Mouse (Mus musculus) erythroblast, adult 5-6 weeks (primary cell): Measurements from ENCODE around the gene Pdss1. TPM values are rescaled to one million over a fixed set of nuclear protein-coding genes. Genes with fewer than 3 reads are reported as not detected.

Experiments
- ATAC-seq: replicated peaks from 2 replicates; pipeline ENCODE4 v1.8.0; 2016; ENCODE audit warnings: moderate number of reproducible peaks, mild to moderate bottlenecking, moderate TSS enrichment, inconsistent platforms; ENCODE audit not compliant: poor library complexity, low FRiP score, severe bottlenecking
- total RNA-seq, 2 experiments: library from RNA; stranded (forward) in 1 of 2; stranded (reverse) in 1 of 2; fragments of 150-400 nt in 1 of 2; fragments of 200-764, 138-1000 nt in 1 of 2; gene quantifications; 2 replicates each; pipeline versions ENCODE4 v1.2.3 to v1.2.4; 2015 to 2017; ENCODE audit warnings: low replicate concordance in 2 of 2

Pdss1 gene
- total RNA-seq, 2 experiments from 2014 or later = 7.8 to 17.9 TPM

DNA sequence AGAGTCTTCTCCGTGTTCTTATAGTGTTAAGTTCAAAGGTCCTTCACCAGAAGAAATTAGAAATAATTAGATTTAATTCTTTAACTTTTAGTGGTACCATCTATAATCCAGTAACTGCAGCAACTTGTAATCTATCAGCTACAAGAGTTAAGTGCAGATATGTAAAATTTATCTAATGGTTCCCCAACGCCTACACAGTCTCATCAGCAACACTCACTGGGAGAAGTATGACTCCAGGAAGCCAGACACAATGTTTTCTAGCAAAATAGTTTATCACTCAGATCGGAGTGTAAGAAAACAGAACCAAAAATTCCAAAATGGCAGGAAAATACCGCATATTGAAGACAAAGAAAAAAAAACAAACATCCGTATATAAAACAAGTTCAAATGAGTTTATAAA lies 60.6 kb downstream of the Pdss1 start:
- no peak for ATAC-seq

DNA sequence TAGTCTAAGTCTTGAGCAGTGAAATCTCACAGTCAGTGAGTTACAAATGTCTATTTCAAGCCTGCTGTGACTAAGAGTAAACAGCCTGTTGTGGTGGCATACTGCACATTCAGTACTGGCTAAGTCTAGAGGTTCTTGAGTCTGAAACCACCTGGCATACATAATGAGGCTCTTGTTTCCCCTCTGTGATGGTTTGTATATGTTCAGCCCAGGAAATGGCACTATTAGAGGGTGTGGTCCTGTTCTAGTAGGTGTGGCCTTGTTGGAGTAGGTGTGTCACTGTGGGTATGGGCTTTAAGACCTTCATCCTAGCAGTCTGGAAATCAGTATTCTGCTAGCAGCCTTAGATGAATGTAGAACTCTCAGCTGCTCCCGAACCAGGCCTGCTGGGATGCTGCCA lies 62.1 kb downstream of the Pdss1 start:
- peak; percentile 62 for ATAC-seq

DNA sequence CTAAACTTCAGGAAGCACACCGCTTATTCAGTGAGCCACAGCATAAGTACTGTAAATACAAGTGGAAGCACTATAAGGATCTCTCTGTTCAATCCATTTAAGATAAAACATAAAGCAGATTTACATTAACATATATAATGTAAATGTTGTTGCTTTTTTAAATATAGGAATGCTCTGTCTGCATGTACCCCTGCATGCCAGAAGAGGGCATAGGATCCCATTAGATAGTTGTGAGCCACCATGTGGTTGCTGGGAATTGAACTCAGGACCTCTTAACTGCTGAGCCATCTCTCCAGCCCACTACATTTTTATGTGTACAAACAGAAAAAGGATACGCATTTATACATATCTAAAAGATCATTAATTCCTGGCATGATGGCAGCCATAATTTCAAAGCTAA lies 66.4 kb downstream of the Pdss1 start:
- no peak for ATAC-seq

DNA sequence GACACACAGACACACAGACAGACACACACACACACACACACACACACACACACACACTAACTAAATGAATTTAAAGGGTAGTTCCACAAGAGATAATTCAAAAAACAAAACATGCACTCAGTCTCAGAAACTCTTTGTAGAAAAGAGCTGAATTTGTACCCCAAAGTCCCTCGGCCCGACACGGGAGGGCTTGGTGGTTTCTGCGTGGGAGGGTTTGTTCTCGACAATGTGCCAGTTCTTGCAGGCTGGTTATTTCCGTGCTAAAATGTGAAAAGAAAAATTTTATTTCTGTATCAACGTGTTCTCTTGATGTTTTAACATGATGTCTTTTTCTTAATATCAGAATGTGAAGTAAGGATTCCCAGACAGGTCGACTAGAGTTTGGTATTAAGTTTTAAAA lies 66.9 kb downstream of the Pdss1 start:
- no peak for ATAC-seq

DNA sequence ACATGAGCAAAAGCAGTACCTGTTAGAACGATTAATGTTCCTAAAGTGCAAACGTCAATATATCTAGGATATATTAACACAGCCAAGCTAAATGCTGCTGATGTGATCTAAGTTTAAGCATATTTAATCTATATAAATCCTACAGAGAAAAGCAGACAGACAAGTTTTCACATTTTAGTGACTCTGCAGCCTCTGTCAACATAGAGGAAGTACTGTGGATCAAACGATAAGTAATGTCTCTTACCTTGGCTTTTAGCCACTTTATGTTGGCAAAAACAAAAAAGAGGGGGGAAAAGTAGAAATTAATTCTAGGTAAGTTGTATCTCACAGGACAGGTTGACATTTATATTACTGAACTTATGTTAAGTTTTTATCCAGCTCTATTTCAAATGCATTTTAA lies 67.6 kb downstream of the Pdss1 start:
- ATAC-seq = no peak

DNA sequence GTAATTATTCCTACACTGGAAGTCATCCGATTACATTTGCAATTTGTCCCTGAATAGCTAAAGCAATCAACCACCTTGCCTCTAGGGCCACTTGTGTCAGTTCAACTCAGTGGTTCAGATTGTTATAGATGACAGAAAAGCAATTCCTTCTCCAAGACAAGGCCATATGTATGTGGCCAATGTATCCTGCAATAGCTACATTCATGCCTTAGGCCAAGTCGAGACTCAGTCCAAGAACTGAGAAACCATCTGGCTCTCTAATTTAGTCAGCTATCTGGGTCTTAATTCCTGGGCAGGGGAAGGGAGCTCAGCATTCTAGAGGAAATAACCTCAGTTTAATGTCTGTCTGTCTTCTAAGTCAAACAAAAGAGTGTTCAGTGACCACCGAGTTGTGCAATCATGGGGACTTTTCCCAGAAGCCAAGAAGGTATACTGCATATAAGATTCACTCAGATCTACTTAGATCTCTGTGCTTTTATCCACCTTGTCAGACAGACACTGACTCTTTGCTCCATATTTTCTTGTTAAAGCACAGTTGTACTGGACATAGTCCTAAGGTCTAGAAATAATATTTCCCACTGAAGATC lies 82.2 kb downstream of the Pdss1 start:
- no peak for ATAC-seq

DNA sequence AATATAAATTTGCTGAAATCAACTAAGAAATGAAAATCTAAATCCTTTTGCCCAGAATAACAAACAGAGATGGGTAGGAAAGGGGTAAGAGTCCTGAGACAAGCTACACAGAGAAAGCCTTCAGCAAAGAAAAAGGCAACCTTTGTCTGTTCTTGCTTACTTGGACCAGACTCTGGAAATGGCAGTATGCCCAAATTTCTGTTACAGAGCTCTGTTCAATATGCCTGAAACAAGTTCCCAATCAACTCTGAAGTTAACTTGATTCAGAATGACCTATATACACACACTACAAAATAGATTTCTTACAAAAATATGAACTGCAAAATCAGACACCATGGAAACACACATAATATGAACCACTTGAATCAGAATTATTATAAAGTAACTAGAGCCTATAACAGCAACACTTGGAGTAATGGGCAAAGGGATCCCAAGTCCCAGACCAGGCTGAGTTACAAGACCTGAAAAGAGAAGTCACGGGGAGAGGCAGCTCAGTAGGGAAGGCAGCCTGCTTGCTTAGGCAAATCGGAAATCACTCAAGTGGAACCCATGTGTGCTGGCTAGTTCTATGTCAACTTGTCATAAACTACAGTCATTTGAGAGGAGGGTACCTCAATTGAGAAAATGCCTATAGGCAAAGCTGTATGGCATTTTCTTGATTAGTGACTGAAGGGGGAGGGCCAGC lies 90.8 kb downstream of the Pdss1 start:
- ATAC-seq = no peak

Other genes with a start within 250 kb of the Pdss1 start
- gene Apbb1ip, start 121.4 kb upstream of the Pdss1 start, total RNA-seq (2015; ENCODE audit: low replicate concordance) = 58.1 and 64.6 TPM in 2 replicates
- 6.7 and 7.9 TPM in 2 replicates for gene Apbb1ip, start 121.4 kb upstream of the Pdss1 start, total RNA-seq (2017; ENCODE audit: low replicate concordance)
- gene Abi1, start 144.7 kb downstream of the Pdss1 start, total RNA-seq (2015; ENCODE audit: low replicate concordance) = 44.4 and 53.1 TPM in 2 replicates
- gene Abi1, start 144.7 kb downstream of the Pdss1 start, total RNA-seq (2017; ENCODE audit: low replicate concordance) = 53.5 and 75.7 TPM in 2 replicates
- gene Acbd5, start 172.6 kb downstream of the Pdss1 start, total RNA-seq (2015; ENCODE audit: low replicate concordance) = 46.5 and 50.8 TPM in 2 replicates
- 86.6 and 127 TPM in 2 replicates for gene Acbd5, start 172.6 kb downstream of the Pdss1 start, total RNA-seq (2017; ENCODE audit: low replicate concordance)